Mouse (Mus musculus) ES-E14 (cell line): ENCODE data around the gene Arhgap29. TPM values are rescaled to one million over a fixed set of nuclear protein-coding genes. Genes with fewer than 3 reads are reported as not detected.

Experiments
- DNase-seq: peaks from one replicate; pipeline ENCODE4 v3.0.0-alpha.2; 2013; ENCODE audit warnings: low read depth, low spot score
- H3K27ac ChIP-seq: 2 replicates; pipeline ENCODE4 v1.5.1; 2012; ENCODE audit warnings: low read depth, mild to moderate bottlenecking, low read length, moderate library complexity, mixed read lengths; ENCODE audit not compliant: poor library complexity, insufficient read depth, severe bottlenecking
- H3K36me3 ChIP-seq: 2 replicates; pipeline ENCODE4 v1.6.1; 2012; ENCODE audit warnings: mild to moderate bottlenecking, low read length, moderate library complexity, mixed read lengths; ENCODE audit not compliant: control insufficient read depth, poor library complexity, insufficient read depth, severe bottlenecking
- H3K4me1 ChIP-seq, 2 experiments: fragments of 150-350 bp in 1 of 2; sonication (generic) in 1 of 2; 2 replicates each; pipeline ENCODE4 v1.6.1; 2012; ENCODE audit warnings: low read length in 2 of 2, mild to moderate bottlenecking in 1 of 2, mixed read lengths in 1 of 2; ENCODE audit not compliant: control insufficient read depth in 2 of 2, insufficient read depth in 2 of 2, poor library complexity in 1 of 2
- H3K4me3 ChIP-seq, 2 experiments: fragments of 150-350 bp in 1 of 2; sonication (generic) in 1 of 2; 2 replicates each; pipeline ENCODE4 v1.5.1; 2012; ENCODE audit warnings: low read length in 2 of 2, low read depth in 1 of 2, mild to moderate bottlenecking in 1 of 2, mixed read lengths in 1 of 2; ENCODE audit not compliant: insufficient read depth in 1 of 2, poor library complexity in 1 of 2, severe bottlenecking in 1 of 2
- H3K9ac ChIP-seq: 2 replicates; pipeline ENCODE4 v1.6.1; 2012; ENCODE audit warnings: low read depth, mild to moderate bottlenecking, low read length, mixed read lengths; ENCODE audit not compliant: poor library complexity, insufficient read depth, severe bottlenecking
- H3K9me3 ChIP-seq: fragments of 150-350 bp; sonication (generic); 2 replicates; pipeline ENCODE4 v1.6.1; 2012; ENCODE audit warnings: low read depth, mild to moderate bottlenecking, low read length; ENCODE audit not compliant: control insufficient read depth, insufficient read depth
- CHD2 ChIP-seq: IDR thresholded peaks from 2 replicates; pipeline ENCODE4 v1.6.1; 2014; ENCODE audit warnings: mild to moderate bottlenecking, low read depth, low read length, inconsistent platforms
- HCFC1 ChIP-seq: IDR thresholded peaks from 2 replicates; pipeline ENCODE4 v1.6.1; 2012; ENCODE audit warnings: low read length, inconsistent platforms, borderline replicate concordance; ENCODE audit not compliant: insufficient read depth
- MAFK ChIP-seq: IDR thresholded peaks from 2 replicates; pipeline ENCODE4 v1.6.1; 2014; ENCODE audit warnings: mild to moderate bottlenecking, low read depth, low read length, inconsistent platforms; ENCODE audit not compliant: insufficient read depth
- ZC3H11A ChIP-seq: IDR thresholded peaks from 2 replicates; pipeline ENCODE4 v1.6.1; 2012; ENCODE audit warnings: low read depth, mild to moderate bottlenecking, inconsistent platforms, low read length, borderline replicate concordance
- ZNF384 ChIP-seq: IDR thresholded peaks from 2 replicates; pipeline ENCODE4 v1.6.1; 2012; ENCODE audit warnings: low read depth, low read length, inconsistent platforms
- in situ Hi-C, 2 experiments: fragments of 600-800 bp; cut with MboI; formaldehyde crosslinking; loops; one replicate each; pipeline ENCODE4 v1.15.1; 2025; ENCODE audit warnings: low sequenced_read_pairs in 2 of 2, inconsistent platforms in 1 of 2; ENCODE audit not compliant: unreplicated experiment in 2 of 2
- total RNA-seq: library from RNA; depleted of rRNA; stranded (reverse); fragments of 300-350 nt; gene quantifications from 2 replicates; pipeline ENCODE4 v1.2.3, GENCODE M21; 2012

Gene Arhgap29
- total RNA-seq, 1 experiment, result 25.1 TPM

- no peaks in the 10 kb centered on the region for H3K9me3 ChIP-seq
These were observed 47.9 kb upstream of the Arhgap29 start for GRCm38 (mm10) chr3:121904476-121904875.

GRCm38 (mm10) chr3:121906623-121907022 lies 45.7 kb upstream of the Arhgap29 start:
- DNase-seq, result no peak
- H3K4me3 ChIP-seq, result no peak overlapping the region
- no peak overlapping the region for H3K27ac ChIP-seq
- H3K36me3 ChIP-seq, result no peaks in the 10 kb centered on the region
- TF ChIP-seq CHD2 (no peak), MAFK (no peak), ZC3H11A (no peak), ZNF384 (no peak), HCFC1 (no peak)
- H3K4me1 ChIP-seq, result no peaks in the 10 kb centered on the region
- in situ Hi-C loops, result no loop called here
- no peak overlapping the region for H3K9ac ChIP-seq
- H3K9me3 ChIP-seq, result no peaks in the 10 kb centered on the region

More at GRCm38 (mm10) chr3:121904476-121904875, 47.9 kb upstream of the Arhgap29 start:
- Histone ChIP-seq H3K4me1 (no peaks in the 10 kb centered on the region; a peak in 1 of 4 replicates), H3K4me3 (no peak overlapping the region), H3K9ac (no peak overlapping the region), H3K27ac (no peak overlapping the region), H3K36me3 (no peaks in the 10 kb centered on the region)
- in situ Hi-C loops, result no loop called here
- TF ChIP-seq ZNF384 (no peak), HCFC1 (no peak), CHD2 (no peak), MAFK (no peak), ZC3H11A (no peak)
- no peak for DNase-seq

DNA sequence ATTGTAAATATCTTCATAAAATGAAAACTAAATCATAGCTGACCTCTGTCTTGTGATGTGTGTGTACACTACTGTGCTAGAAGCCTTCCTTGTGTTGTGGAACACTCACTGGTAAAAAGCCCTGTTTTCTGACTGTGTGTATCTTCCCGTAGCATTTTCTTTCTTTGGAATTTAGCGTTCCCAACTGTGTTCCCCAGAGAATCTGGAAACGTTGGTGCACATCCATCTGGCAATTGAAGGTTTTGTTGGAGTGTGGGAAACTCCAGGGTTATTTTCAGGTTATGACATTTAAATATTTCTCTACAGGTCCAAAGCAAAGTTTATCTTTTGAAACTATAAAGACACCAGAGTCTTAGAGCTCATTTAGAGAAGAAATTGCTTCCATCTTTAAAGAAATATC lies 43.2 kb upstream of the Arhgap29 start:
- no peak overlapping the region for H3K4me3 ChIP-seq
- in situ Hi-C loops, result no loop called here
- TF ChIP-seq ZNF384, result no peak
- TF ChIP-seq CHD2, result no peak
- no peak for TF ChIP-seq MAFK
- no peak for TF ChIP-seq ZC3H11A
- no peak for TF ChIP-seq HCFC1
- H3K9me3 ChIP-seq, result no peaks in the 10 kb centered on the region
- H3K27ac ChIP-seq, result no peak overlapping the region
- no peaks in the 10 kb centered on the region for H3K4me1 ChIP-seq
- no peaks in the 10 kb centered on the region for H3K36me3 ChIP-seq
- no peak overlapping the region for H3K9ac ChIP-seq
- DNase-seq, result no peak

- Histone ChIP-seq H3K36me3 (no peaks in the 10 kb centered on the region), H3K9ac (no peak overlapping the region), H3K9me3 (no peaks in the 10 kb centered on the region), H3K27ac (no peak overlapping the region), H3K4me1 (0 out of 4 replicates have a peak, but pooled peaks cover 0 to 4% of the 10 kb centered on the region in 2 experiments), H3K4me3 (no peak overlapping the region)
- in situ Hi-C loops, result no loop called here
- TF ChIP-seq CHD2 (no peak), MAFK (no peak), HCFC1 (no peak), ZC3H11A (no peak), ZNF384 (no peak)
- DNase-seq, result no peak
These were observed 38.9 kb upstream of the Arhgap29 start for GRCm38 (mm10) chr3:121913476-121913875.
